22 mouse cellular contexts compared by ENCODE assay signal in the genomic region with DNA sequence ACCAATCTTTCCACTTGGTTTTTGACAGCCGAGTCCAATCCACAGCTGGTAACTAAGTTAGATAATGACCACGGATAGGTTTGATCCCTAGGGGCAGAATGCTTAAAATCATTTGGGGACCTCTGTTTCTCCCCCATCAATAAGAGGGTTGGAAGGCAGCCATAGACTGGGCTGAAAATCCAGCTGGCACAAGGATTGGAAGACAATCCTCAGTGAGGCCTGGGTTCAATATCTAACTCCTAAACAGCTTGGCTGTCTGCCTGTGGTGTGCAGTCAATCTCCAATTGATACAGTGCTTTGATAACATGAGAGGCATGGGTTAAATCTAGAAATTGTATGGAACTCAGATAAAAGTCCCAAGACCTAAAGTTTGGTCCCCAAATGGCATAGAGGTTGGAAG.
A peak's percentile ranks its signal among the peaks of the same experiment; 100 is the strongest.
DNase-seq lines count a peak whose midpoint lies in the region; ATAC-seq and TF ChIP-seq lines count a peak whose summit lies in the region.
"Had no signal": no experiment of that assay in that cellular context is flagged by ENCODE, and none has a peak within 500 bp of the region (broad histone marks: within the 10 kb centered on the region; RNA-seq: fewer than 3 reads in every experiment).

No protein-coding gene starts in this region.

- no peak overlapping the region for H3K9ac ChIP-seq in embryonic facial prominence, embryonic 13.5 days
- no peak overlapping the region for H3K9ac ChIP-seq in embryonic facial prominence, embryonic 15.5 days
- H3K9ac ChIP-seq: forebrain, embryonic 12.5 days had no signal

- ATAC-seq in embryonic facial prominence, embryonic 13.5 days (ENCODE audit: insufficient number of reproducible peaks, insufficient read depth, low FRiP score, low TSS enrichment, low read depth), result no peak
- 0 out of 2 replicates have a peak, but pooled peaks have one; percentile 34 for ATAC-seq in embryonic facial prominence, embryonic 15.5 days (ENCODE audit: insufficient number of reproducible peaks, low FRiP score, low TSS enrichment, low read depth)
- ATAC-seq: activated CD4-positive, CD25-positive, alpha-beta regulatory T cell, adult 4 months; CD4-positive, CD25-positive, alpha-beta regulatory T cell, adult 4 months; forebrain, embryonic 14.5 days; forebrain, embryonic 16.5 days; Patski had no signal

- H3K4me1 ChIP-seq in embryonic facial prominence, embryonic 13.5 days, result peaks cover 23% of the 10 kb centered on the region
- no peaks in the 10 kb centered on the region for H3K4me1 ChIP-seq in embryonic facial prominence, embryonic 10.5 days
- 0 out of 2 replicates have a peak, but pooled peaks cover 6% of the 10 kb centered on the region for H3K4me1 ChIP-seq in embryonic facial prominence, embryonic 15.5 days
- H3K4me1 ChIP-seq: forebrain, embryonic 12.5 days had no signal

- no peak for TF ChIP-seq POLR2A in brain, embryonic 14.5 days (IDR thresholded peaks at IDR 0.05; ENCODE audit: borderline replicate concordance, extremely low read depth, insufficient read depth, insufficient read length, poor library complexity, severe bottlenecking)

- peak overlapping the region; percentile 72; the same call in 1 of the 2 replicates for H3K27ac ChIP-seq in embryonic facial prominence, embryonic 13.5 days
- no peak overlapping the region for H3K27ac ChIP-seq in embryonic facial prominence, embryonic 10.5 days (replicated peaks)
- H3K27ac ChIP-seq in embryonic facial prominence, embryonic 15.5 days (replicated peaks), result no peak overlapping the region; the same call in 1 of the 2 replicates
- H3K27ac ChIP-seq: forebrain, embryonic 12.5 days had no signal

- no peaks in the 10 kb centered on the region for H3K36me3 ChIP-seq in embryonic facial prominence, embryonic 13.5 days
- H3K36me3 ChIP-seq in embryonic facial prominence, embryonic 10.5 days (replicated peaks), result no peaks in the 10 kb centered on the region
- no peaks in the 10 kb centered on the region for H3K36me3 ChIP-seq in embryonic facial prominence, embryonic 15.5 days
- H3K36me3 ChIP-seq: forebrain, embryonic 12.5 days; G1E had no signal

- no peak overlapping the region for H3K4me2 ChIP-seq in embryonic facial prominence, embryonic 13.5 days
- H3K4me2 ChIP-seq in embryonic facial prominence, embryonic 15.5 days (replicated peaks), result no peak overlapping the region
- H3K4me2 ChIP-seq: forebrain, embryonic 12.5 days had no signal

- TF ChIP-seq CTCF in brain, embryonic 14.5 days (IDR thresholded peaks at IDR 0.05; ENCODE audit: borderline replicate concordance, extremely low read depth, insufficient read depth, insufficient read length), result no peak

- H3K9me3 ChIP-seq in embryonic facial prominence, embryonic 13.5 days, result no peaks in the 10 kb centered on the region
- H3K9me3 ChIP-seq in embryonic facial prominence, embryonic 10.5 days, result no peaks in the 10 kb centered on the region
- no peaks in the 10 kb centered on the region for H3K9me3 ChIP-seq in embryonic facial prominence, embryonic 15.5 days (replicated peaks)
- H3K9me3 ChIP-seq: forebrain, embryonic 12.5 days; G1E had no signal

- H3K27me3 ChIP-seq in embryonic facial prominence, embryonic 13.5 days, result no peaks in the 10 kb centered on the region
- no peaks in the 10 kb centered on the region for H3K27me3 ChIP-seq in embryonic facial prominence, embryonic 10.5 days (replicated peaks; ENCODE audit: low read depth, poor library complexity, severe bottlenecking)
- no peaks in the 10 kb centered on the region for H3K27me3 ChIP-seq in embryonic facial prominence, embryonic 15.5 days
- H3K27me3 ChIP-seq: CH12.LX; forebrain, embryonic 12.5 days had no signal

- no peak overlapping the region for H3K4me3 ChIP-seq in embryonic facial prominence, embryonic 13.5 days
- H3K4me3 ChIP-seq in embryonic facial prominence, embryonic 10.5 days, result no peak overlapping the region
- H3K4me3 ChIP-seq in embryonic facial prominence, embryonic 15.5 days (replicated peaks), result no peak overlapping the region
- H3K4me3 ChIP-seq: forebrain, embryonic 12.5 days had no signal

- no peak for DNase-seq in embryonic facial prominence, embryonic 10.5 days (ENCODE audit: low spot score)
- peak; percentile 14 for DNase-seq in brain, embryonic 14.5 days (ENCODE audit: low read depth)
- no peak for DNase-seq in adrenal gland, adult (ENCODE audit: inconsistent age in 2 of 2, low spot score in 1 of 2)
- no peak for DNase-seq in urinary bladder, postnatal 10 days (ENCODE audit: low spot score)
- DNase-seq: adrenal gland, adult 2 months; adrenal gland, postnatal 10 days; adrenal gland, postnatal 25 days; B cell, adult 2 months; cerebellum, adult 11-12 months; cerebellum, adult 2 months; cerebellum, adult 9-10 months; cerebellum, postnatal 25 days had no signal

- 37% methylated on average over 2 of the region's 2 CpGs for WGBS in embryonic facial prominence, embryonic 13.5 days
- 74% methylated on average over 2 of the region's 2 CpGs for WGBS in embryonic facial prominence, embryonic 10.5 days
- WGBS in embryonic facial prominence, embryonic 15.5 days, result 34% methylated on average over 2 of the region's 2 CpGs
